Mouse (Mus musculus) small intestine, adult 2 months (tissue): Measurements from ENCODE around the gene Heatr5b. TPM values are rescaled to one million over a fixed set of nuclear protein-coding genes. Genes with fewer than 3 reads are reported as not detected.

Experiments used
- H3K27ac ChIP-seq: fragments of 200-500 bp; 2 replicates; pipeline ENCODE4 v1.5.1; 2012; ENCODE audit warnings: low read depth, low read length, control low read depth, inconsistent platforms; ENCODE audit not compliant: insufficient read depth
- H3K27me3 ChIP-seq: fragments of 200-500 bp; 2 replicates; pipeline ENCODE4 v1.6.1; 2012; ENCODE audit warnings: mild to moderate bottlenecking, moderate library complexity, low read length, inconsistent platforms; ENCODE audit not compliant: control insufficient read depth, insufficient read depth
- H3K36me3 ChIP-seq: fragments of 200-500 bp; 2 replicates; pipeline ENCODE4 v1.6.1; 2012; ENCODE audit warnings: mild to moderate bottlenecking, low read length, control low read depth, inconsistent platforms; ENCODE audit not compliant: control insufficient read depth, insufficient read depth
- H3K4me1 ChIP-seq: fragments of 200-500 bp; 2 replicates; pipeline ENCODE4 v1.6.1; 2012; ENCODE audit warnings: low read length, inconsistent platforms, mixed read lengths; ENCODE audit not compliant: control insufficient read depth, insufficient read depth, insufficient read length
- H3K4me3 ChIP-seq: fragments of 200-500 bp; 2 replicates; pipeline ENCODE4 v1.5.1; 2012; ENCODE audit warnings: low read depth, mild to moderate bottlenecking, control low read depth, inconsistent platforms, low read length, moderate library complexity
- CTCF ChIP-seq: fragments of 200-500 bp; IDR thresholded peaks from 2 replicates; pipeline ENCODE4 v1.5.1; 2012; ENCODE audit warnings: low read depth, mild to moderate bottlenecking, control low read depth, inconsistent platforms, low read length, moderate library complexity, mixed read lengths; ENCODE audit not compliant: insufficient replicate concordance, insufficient read length; ENCODE audit errors: extremely low read depth
- POLR2A ChIP-seq: fragments of 200-500 bp; IDR thresholded peaks from 2 replicates; pipeline ENCODE4 v1.6.1; 2012; ENCODE audit warnings: low read depth, mild to moderate bottlenecking, control low read depth, inconsistent platforms, low read length, moderate library complexity
- WGBS: fragments of 180-500 bp; shearing (Covaris S2); methylation state at CpG from one replicate; pipeline ENCODE4 v1.1.7; 2018; 5-methylcytosine and 5-hydroxymethylcytosine counted together
- polyA plus RNA-seq: library from polyadenylated mRNA; depleted of rRNA; stranded (reverse); fragments of >200 nt; gene quantifications from 2 replicates; pipeline ENCODE4 v1.2.3, GENCODE M21; 2012; rRNA removed

Heatr5b gene
- polyA plus RNA-seq, 1 experiment, result 9.6 TPM

DNA sequence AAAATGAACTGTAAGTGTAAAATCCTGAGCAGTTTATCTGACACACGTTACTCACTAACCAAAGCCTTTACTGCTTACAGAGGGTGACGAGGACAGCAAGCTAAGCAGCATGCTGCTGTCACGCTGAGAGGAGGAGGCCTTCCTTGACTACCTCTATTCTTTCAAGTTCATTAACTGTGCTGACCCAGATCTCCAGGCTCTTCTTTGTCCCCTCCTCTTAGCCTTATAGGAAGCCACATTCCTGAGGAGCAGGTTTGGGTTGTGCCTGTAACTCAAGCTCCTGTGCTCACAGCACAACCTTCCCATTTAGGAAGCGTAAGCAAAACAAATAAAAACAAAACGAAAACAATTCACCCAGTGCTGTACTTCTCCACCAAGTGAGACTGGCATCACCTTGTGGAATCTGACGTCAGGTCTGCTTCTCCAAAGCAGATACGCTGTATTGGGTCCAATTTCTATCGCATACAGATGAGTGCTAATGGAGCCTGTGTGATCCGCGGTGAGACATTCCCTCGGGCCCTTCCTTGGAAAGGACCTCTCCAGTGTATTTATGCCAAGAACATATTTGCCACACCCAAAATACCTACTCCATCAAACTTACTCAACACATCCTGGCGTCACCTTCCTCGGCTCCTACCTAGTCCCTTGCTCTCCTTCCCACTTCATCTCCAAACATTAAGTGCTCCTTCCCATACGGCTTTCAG is 108.3 kb downstream of the Heatr5b start:
- peaks cover 5% of the 10 kb centered on the region for H3K4me1 ChIP-seq
- H3K27me3 ChIP-seq, result no peaks in the 10 kb centered on the region
- TF ChIP-seq POLR2A, result no peak
- TF ChIP-seq CTCF, result no peak
- H3K36me3 ChIP-seq, result peaks cover 1% of the 10 kb centered on the region; the same call in 1 of the 2 replicates
- no peak overlapping the region for H3K27ac ChIP-seq
- no peak overlapping the region for H3K4me3 ChIP-seq
- WGBS, result 81% methylated on average over 14 of the region's 14 CpGs

DNA sequence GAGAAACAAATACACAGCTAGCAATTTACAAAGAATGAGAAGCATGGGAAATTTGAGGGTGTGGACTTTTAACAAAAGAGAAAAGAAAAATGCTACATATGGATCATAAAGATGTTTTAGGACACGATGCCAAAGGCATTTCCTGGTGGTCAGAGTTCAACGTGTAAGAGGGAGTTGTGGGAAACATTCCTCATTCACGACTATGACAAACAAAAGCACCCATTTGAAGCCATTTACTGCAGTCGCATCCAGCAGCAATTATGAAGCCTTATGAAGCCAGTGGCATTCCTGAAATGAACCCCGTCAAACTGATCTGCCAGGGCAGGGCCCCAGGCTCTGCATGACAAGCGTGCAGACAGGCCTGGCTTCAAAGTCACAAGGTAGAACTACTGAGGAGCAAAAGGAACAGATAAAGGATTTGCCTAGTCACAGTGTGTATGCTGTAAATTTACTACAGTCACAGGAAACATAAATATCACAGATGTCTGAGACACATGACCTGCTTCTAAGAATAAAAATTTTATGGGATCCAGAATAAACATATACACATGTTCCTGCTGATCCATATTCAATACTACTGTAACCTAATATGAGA is 110.6 kb downstream of the Heatr5b start:
- WGBS, result 11% methylated on average over 6 of the region's 6 CpGs
- H3K36me3 ChIP-seq, result 0 out of 2 replicates have a peak, but pooled peaks cover 1% of the 10 kb centered on the region
- H3K4me1 ChIP-seq, result peaks cover 5% of the 10 kb centered on the region
- 0 out of 2 replicates have a peak overlapping the region, but pooled peaks have one; percentile 21 for H3K27ac ChIP-seq
- TF ChIP-seq CTCF (no peak), POLR2A (no peak)
- H3K27me3 ChIP-seq, result no peaks in the 10 kb centered on the region
- H3K4me3 ChIP-seq, result no peak overlapping the region

DNA sequence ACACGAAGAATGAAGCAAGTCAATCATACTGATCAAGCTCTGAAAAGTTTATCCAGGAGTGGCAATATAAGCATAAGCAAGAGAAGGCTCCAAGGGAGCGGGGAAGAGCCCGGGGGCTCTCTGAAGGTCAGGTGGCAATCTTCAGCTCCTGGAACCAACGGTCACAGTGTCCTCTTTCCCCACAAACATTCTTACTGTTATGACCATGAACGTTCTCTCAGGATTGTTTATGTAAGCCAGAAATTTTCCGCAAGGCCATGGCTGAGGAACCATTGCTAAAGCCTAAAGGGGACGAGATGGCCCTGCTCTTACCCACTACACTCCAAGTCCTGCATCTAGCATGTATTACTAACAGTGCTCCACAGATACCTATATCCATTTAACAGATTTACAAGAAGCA is 113.5 kb downstream of the Heatr5b start:
- H3K4me1 ChIP-seq, result peaks cover 5% of the 10 kb centered on the region
- peaks cover 5% of the 10 kb centered on the region; the same call in 1 of the 2 replicates for H3K36me3 ChIP-seq
- H3K4me3 ChIP-seq, result no peak overlapping the region
- H3K27ac ChIP-seq, result no peak overlapping the region
- TF ChIP-seq POLR2A (no peak), CTCF (no peak)
- 83% methylated on average over 7 of the region's 7 CpGs for WGBS
- no peaks in the 10 kb centered on the region for H3K27me3 ChIP-seq

DNA sequence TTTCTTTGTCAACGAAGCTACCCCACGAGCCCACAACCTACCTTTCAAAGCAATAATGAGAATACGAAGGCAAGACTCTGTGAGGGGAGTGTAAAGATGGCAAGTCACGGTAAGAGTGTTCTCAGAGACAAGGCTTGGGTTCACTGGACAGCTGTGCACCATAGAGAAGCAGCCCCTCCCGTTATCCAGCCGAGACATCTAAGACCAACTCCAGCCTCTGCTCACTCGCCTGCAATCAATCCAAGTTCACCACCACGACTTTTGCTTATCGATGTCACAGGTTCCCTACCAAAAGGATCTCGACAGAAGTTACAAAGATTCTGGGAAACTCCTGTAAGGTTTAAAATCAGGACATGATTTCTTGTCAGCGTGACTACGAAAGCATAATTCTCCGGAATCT is 116.1 kb downstream of the Heatr5b start:
- Histone ChIP-seq H3K27me3 (no peaks in the 10 kb centered on the region), H3K36me3 (peaks cover 5% of the 10 kb centered on the region; the same call in 1 of the 2 replicates), H3K4me3 (no peak overlapping the region), H3K27ac (no peak overlapping the region), H3K4me1 (no peaks in the 10 kb centered on the region)
- 93% methylated on average over 13 of the region's 13 CpGs for WGBS
- TF ChIP-seq CTCF (no peak), POLR2A (no peak)

DNA sequence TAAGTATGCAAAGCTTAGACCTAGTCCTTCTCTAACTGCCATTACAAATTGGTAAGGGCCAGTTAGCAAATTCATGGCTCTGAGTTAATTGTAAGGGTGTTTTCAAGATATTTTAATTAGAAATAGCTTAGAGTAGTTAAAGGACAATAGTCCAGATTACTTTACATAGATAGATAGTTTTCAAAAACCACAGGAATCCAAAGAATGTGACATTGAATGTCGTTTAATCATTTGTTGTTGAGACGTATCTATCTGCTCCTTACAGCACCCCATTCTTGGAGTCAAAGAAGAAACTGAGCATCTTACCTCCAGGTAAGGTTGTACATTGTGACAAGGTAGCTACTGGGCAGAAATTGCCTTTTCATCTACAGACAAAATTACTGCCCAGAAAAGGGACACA is 124.9 kb downstream of the Heatr5b start:
- TF ChIP-seq CTCF, result no peak
- TF ChIP-seq POLR2A, result no peak
- no peak overlapping the region for H3K4me3 ChIP-seq
- 0 out of 2 replicates have a peak, but pooled peaks cover 4% of the 10 kb centered on the region for H3K36me3 ChIP-seq
- 71% methylated on average over 2 of the region's 2 CpGs for WGBS
- H3K27me3 ChIP-seq, result no peaks in the 10 kb centered on the region
- H3K27ac ChIP-seq, result no peak overlapping the region
- no peaks in the 10 kb centered on the region for H3K4me1 ChIP-seq

DNA sequence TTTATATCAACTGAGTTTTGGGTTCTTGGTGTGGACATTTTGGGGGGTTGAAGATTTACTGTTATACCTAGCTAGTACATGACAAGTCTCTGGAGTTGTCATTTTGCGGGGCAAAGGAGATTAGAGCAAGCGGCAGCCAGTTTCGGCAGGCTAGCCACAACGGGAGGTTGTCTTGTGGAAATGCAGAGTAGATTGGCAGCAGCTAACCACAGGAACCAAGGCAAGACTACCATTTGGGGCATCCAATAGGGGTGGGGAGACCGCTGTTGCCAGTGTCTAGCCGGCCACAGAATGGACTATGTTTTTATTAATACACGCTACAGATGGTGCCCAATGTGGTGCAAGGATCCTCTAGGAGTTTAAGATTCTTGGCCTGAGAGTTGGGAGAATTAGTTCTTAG is 126.7 kb downstream of the Heatr5b start:
- H3K36me3 ChIP-seq, result 0 out of 2 replicates have a peak, but pooled peaks cover 5% of the 10 kb centered on the region
- no peak overlapping the region for H3K27ac ChIP-seq
- no peaks in the 10 kb centered on the region for H3K27me3 ChIP-seq
- TF ChIP-seq POLR2A (no peak), CTCF (no peak)
- no peak overlapping the region for H3K4me3 ChIP-seq
- no peaks in the 10 kb centered on the region for H3K4me1 ChIP-seq
- WGBS, result 92% methylated on average over 7 of the region's 7 CpGs

DNA sequence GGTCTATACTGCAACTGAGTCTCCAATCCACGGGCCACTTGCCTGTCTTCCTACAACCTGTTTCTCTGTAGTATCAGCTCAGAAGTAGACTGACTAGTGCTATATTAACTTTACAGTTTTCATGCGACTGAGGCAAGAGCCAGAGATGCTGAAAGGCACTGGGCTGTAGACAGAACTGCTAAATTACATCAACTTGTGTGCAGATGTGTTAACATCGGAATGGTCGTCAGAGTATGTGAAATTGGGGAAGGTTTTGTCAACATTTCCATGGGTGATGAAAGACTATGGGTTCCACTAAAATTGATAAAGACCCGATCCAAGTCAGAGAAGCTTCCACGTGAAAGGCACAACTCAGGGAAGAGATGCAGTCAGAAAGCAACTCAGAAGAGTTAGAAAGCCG is 132.2 kb downstream of the Heatr5b start:
- WGBS, result 91% methylated on average over 7 of the region's 7 CpGs
- Histone ChIP-seq H3K4me3 (no peak overlapping the region), H3K36me3 (peaks cover 10% of the 10 kb centered on the region), H3K27me3 (no peaks in the 10 kb centered on the region), H3K4me1 (no peaks in the 10 kb centered on the region), H3K27ac (no peak overlapping the region)
- TF ChIP-seq POLR2A, result no peak
- TF ChIP-seq CTCF, result no peak

Other genes starting within 250 kb of the Heatr5b start
- 2.6 and 5.6 TPM in 2 replicates for gene Strn, start 98.2 kb downstream of the Heatr5b start, polyA plus RNA-seq
- gene Gpatch11, start 203 bp upstream of the Heatr5b start, polyA plus RNA-seq, result 4.6 and 6.5 TPM in 2 replicates
- 0.77 and 2.6 TPM in 2 replicates for gene Eif2ak2, start 47.2 kb upstream of the Heatr5b start, polyA plus RNA-seq
- not detected in 2 replicates for gene Sult6b1, start 71.6 kb upstream of the Heatr5b start, polyA plus RNA-seq
- gene Cebpzos, start 81.1 kb upstream of the Heatr5b start, polyA plus RNA-seq, result 0.85 and 3.9 TPM in 2 replicates
- gene Cebpz, start 101.7 kb upstream of the Heatr5b start, polyA plus RNA-seq, result 0.34 and 1.0 TPM in 2 replicates
- gene Ndufaf7, start 101.8 kb upstream of the Heatr5b start, polyA plus RNA-seq, result 1.2 and 2.5 TPM in 2 replicates
- 1.5 and 1.6 TPM in 2 replicates for gene Prkd3, start 185.5 kb upstream of the Heatr5b start, polyA plus RNA-seq
- gene Qpct, start 216.5 kb upstream of the Heatr5b start, polyA plus RNA-seq, result 1.8 and 2.3 TPM in 2 replicates